Mouse (Mus musculus) adrenal gland, postnatal 4 days (tissue): ENCODE results near the gene Atl2. TPM values are rescaled to one million over a fixed set of nuclear protein-coding genes. Genes with fewer than 3 reads are reported as not detected.

ENCODE experiments used
- DNase-seq, 2 experiments: peaks; one replicate each; pipeline ENCODE4 v3.0.0; 2021 to 2022; ENCODE audit warnings: low spot score in 2 of 2, mixed read lengths in 2 of 2
- long read RNA-seq, 2 experiments: library from polyadenylated mRNA; stranded (forward); transcript quantifications; one replicate each; pipeline ENCODE4 v2.0.0; 2021
- total RNA-seq, 2 experiments: library from RNA; stranded (reverse); gene quantifications; 2 replicates each; pipeline ENCODE4 v1.2.3; 2021

The Atl2 gene
- total RNA-seq = 10 to 100 TPM; 42.0 to 42.6 TPM
- long read RNA-seq, experiment 1, transcript Atl2-201 (13 exons, 3,618 nt) = major isoform, 19 of 27 reads
- long read RNA-seq, experiment 1, partial matches to known transcripts = 0 of 27 reads
- long read RNA-seq, experiment 1, other reads (novel, unspliced or antisense) = 8 of 27 reads
- long read RNA-seq, experiment 2, transcript Atl2-201 (13 exons, 3,618 nt) = major isoform, 48 of 67 reads
- long read RNA-seq, experiment 2, partial matches to known transcripts = 1 of 67 reads
- long read RNA-seq, experiment 2, other reads (novel, unspliced or antisense) = 18 of 67 reads

- DNase-seq = peak; percentile 88 to 89
These were observed at the start of gene Atl2 for GRCm38 (mm10) chr17:79895911-79896423. Atl2 (minus strand) TSS chr17:79896123.

- no peak for DNase-seq
These were observed 48.9 kb upstream of the Atl2 start for GRCm38 (mm10) chr17:79944851-79945250.

- no peak for DNase-seq
These were observed 46.5 kb upstream of the Atl2 start for GRCm38 (mm10) chr17:79942418-79942817.

GRCm38 (mm10) chr17:79939133-79939532 lies 43.2 kb upstream of the Atl2 start:
- no peak for DNase-seq

- no peak for DNase-seq
These were observed 42.1 kb upstream of the Atl2 start for GRCm38 (mm10) chr17:79937921-79938601.

GRCm38 (mm10) chr17:79934370-79934769 lies 38.4 kb upstream of the Atl2 start:
- DNase-seq = no peak

- DNase-seq = no peak
These were observed 36.9 kb upstream of the Atl2 start for GRCm38 (mm10) chr17:79932676-79933278.

GRCm38 (mm10) chr17:79927110-79927509 lies 31.2 kb upstream of the Atl2 start:
- DNase-seq = no peak

GRCm38 (mm10) chr17:79926486-79926885 lies 30.6 kb upstream of the Atl2 start:
- no peak for DNase-seq

- no peak for DNase-seq
These were observed 30.0 kb upstream of the Atl2 start for GRCm38 (mm10) chr17:79925865-79926421.

- DNase-seq = no peak
These were observed 24.4 kb upstream of the Atl2 start for GRCm38 (mm10) chr17:79920355-79920754.

GRCm38 (mm10) chr17:79919566-79920350 lies 23.8 kb upstream of the Atl2 start:
- DNase-seq = no peak

GRCm38 (mm10) chr17:79918484-79919004 lies 22.6 kb upstream of the Atl2 start:
- no peak for DNase-seq

- DNase-seq = no peak
These were observed 21.1 kb upstream of the Atl2 start for GRCm38 (mm10) chr17:79916996-79917395.

GRCm38 (mm10) chr17:79912174-79912573 lies 16.3 kb upstream of the Atl2 start:
- DNase-seq = no peak

- DNase-seq = no peak
These were observed 15.8 kb upstream of the Atl2 start for GRCm38 (mm10) chr17:79911718-79912117.

GRCm38 (mm10) chr17:79909571-79909970 lies 13.6 kb upstream of the Atl2 start:
- no peak for DNase-seq

GRCm38 (mm10) chr17:79907698-79908097 lies 11.8 kb upstream of the Atl2 start:
- DNase-seq = no peak

- DNase-seq = no peak
These were observed 11.0 kb upstream of the Atl2 start for GRCm38 (mm10) chr17:79906791-79907494.

- DNase-seq = no peak
These were observed 8.7 kb upstream of the Atl2 start for GRCm38 (mm10) chr17:79904593-79904992.
